Mouse (Mus musculus) embryonic fibroblast, embryonic 13.5 days (primary cell): ENCODE data around the gene Cdh15.

ENCODE experiments used
- CTCF ChIP-seq: IDR thresholded peaks from 2 replicates; pipeline ENCODE4 v1.5.1; 2011; ENCODE audit warnings: mild to moderate bottlenecking, control low read depth, low read length, moderate library complexity, borderline replicate concordance; ENCODE audit not compliant: insufficient read depth
- POLR2A ChIP-seq: IDR thresholded peaks from 2 replicates; pipeline ENCODE4 v1.6.1; 2011; ENCODE audit warnings: low read depth, mild to moderate bottlenecking, control low read depth, low read length, moderate library complexity

DNA sequence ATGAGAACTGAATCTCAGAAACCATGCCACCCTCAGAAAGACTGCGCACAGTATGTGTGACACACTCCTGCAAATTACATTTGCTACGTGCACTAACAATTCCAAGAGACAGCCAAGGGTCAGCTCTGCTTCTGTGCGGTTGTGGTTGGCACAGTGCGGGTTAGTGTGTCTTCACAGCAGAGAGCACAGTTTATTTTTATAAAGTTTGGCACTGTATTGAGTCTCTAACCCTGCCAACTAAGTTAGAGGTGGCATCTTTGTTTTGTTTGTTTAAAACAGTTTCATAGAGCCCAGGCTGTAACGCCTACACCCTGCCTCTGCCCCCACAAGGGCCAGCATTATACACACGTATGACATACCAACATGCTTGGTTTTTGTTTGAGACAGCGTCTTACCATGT, 53.7 kb downstream of the Cdh15 start:
- TF ChIP-seq POLR2A = no peak
- no peak for TF ChIP-seq CTCF
